9 mouse cellular contexts compared by ENCODE assay signal in genomic region chr5:148819423-148819822, GRCm38 (mm10).
A peak's percentile ranks its signal among the peaks of the same experiment; 100 is the strongest.
DNase-seq lines count a peak whose midpoint lies in the region; ATAC-seq and TF ChIP-seq lines count a peak whose summit lies in the region.
"Had no signal": no experiment of that assay in that cellular context is flagged by ENCODE, and none has a peak within 500 bp of the region (broad histone marks: within the 10 kb centered on the region; RNA-seq: fewer than 3 reads in every experiment).

No protein-coding gene starts in this region.

- no peak for TF ChIP-seq RAD21 in MEL (IDR thresholded peaks at IDR 0.05; ENCODE audit: low read depth, low read length)

- peak in 1 of 2 experiments; percentile 54; a peak in 2 of 4 replicates for TF ChIP-seq POLR2A in MEL (IDR thresholded peaks at IDR 0.05; ENCODE audit: control insufficient read depth in 1 of 2, insufficient read depth in 1 of 2, low read depth in 1 of 2, low read length in 2 of 2, poor library complexity in 1 of 2)
- TF ChIP-seq POLR2A in kidney, adult 2 months (IDR thresholded peaks at IDR 0.05; ENCODE audit: low read depth, low read length) = no peak

- peaks cover 0 to 18% of the 10 kb centered on the region in 2 experiments; a peak in 2 of 4 replicates for H3K36me3 ChIP-seq in MEL (ENCODE audit: control insufficient read depth in 1 of 2, insufficient read depth in 2 of 2, low read length in 2 of 2)
- no peaks in the 10 kb centered on the region for H3K36me3 ChIP-seq in kidney, adult 2 months (ENCODE audit: control insufficient read depth, insufficient read depth, low read length)
- no peaks in the 10 kb centered on the region for H3K36me3 ChIP-seq in liver, postnatal 0 days (replicated peaks; ENCODE audit: insufficient read depth, low read length)
- no peaks in the 10 kb centered on the region for H3K36me3 ChIP-seq in forebrain, embryonic 14.5 days (ENCODE audit: control insufficient read depth, insufficient read depth, low read length)
- H3K36me3 ChIP-seq: hindbrain, embryonic 15.5 days had no signal

- H3K27me3 ChIP-seq in MEL (ENCODE audit: control insufficient read depth in 1 of 2, insufficient read depth in 2 of 2, low read length in 2 of 2) = no peaks in the 10 kb centered on the region
- no peaks in the 10 kb centered on the region for H3K27me3 ChIP-seq in kidney, adult 2 months (replicated peaks; ENCODE audit: control insufficient read depth, insufficient read depth, low read length)
- H3K27me3 ChIP-seq in liver, postnatal 0 days (ENCODE audit: insufficient read depth, low read length) = 0 out of 2 replicates have a peak, but pooled peaks cover 7% of the 10 kb centered on the region
- no peaks in the 10 kb centered on the region for H3K27me3 ChIP-seq in forebrain, embryonic 14.5 days (replicated peaks; ENCODE audit: control insufficient read depth, insufficient read depth, low read length)
- H3K27me3 ChIP-seq: hindbrain, embryonic 15.5 days had no signal

- peak; percentile 77 for ATAC-seq in liver, postnatal 0 days
- ATAC-seq in forebrain, embryonic 14.5 days = no peak

- no peaks in the 10 kb centered on the region for H3K9me3 ChIP-seq in MEL (replicated peaks; ENCODE audit: insufficient read depth, low read length)
- H3K9me3 ChIP-seq in liver, postnatal 0 days (ENCODE audit: low read length) = no peaks in the 10 kb centered on the region
- 0 out of 2 replicates have a peak, but pooled peaks cover 2% of the 10 kb centered on the region for H3K9me3 ChIP-seq in forebrain, embryonic 14.5 days (replicated peaks; ENCODE audit: control insufficient read depth, low read length)
- H3K9me3 ChIP-seq: hindbrain, embryonic 15.5 days had no signal

- peaks cover 10 to 25% of the 10 kb centered on the region in 2 experiments for H3K4me1 ChIP-seq in MEL (ENCODE audit: control insufficient read depth in 1 of 2, insufficient read depth in 2 of 2, low read length in 2 of 2)
- H3K4me1 ChIP-seq in kidney, adult 2 months (ENCODE audit: control insufficient read depth, insufficient read depth, low read length) = 0 out of 2 replicates have a peak, but pooled peaks cover 2% of the 10 kb centered on the region
- peaks cover 12% of the 10 kb centered on the region for H3K4me1 ChIP-seq in liver, postnatal 0 days (ENCODE audit: insufficient read depth)
- peaks cover 10% of the 10 kb centered on the region for H3K4me1 ChIP-seq in forebrain, embryonic 14.5 days (ENCODE audit: control insufficient read depth, insufficient read depth, low read length)

- no peaks in the 10 kb centered on the region for H3K79me2 ChIP-seq in MEL (ENCODE audit: control insufficient read depth, insufficient read depth, low read length, poor library complexity)

- no peak overlapping the region for H3K27ac ChIP-seq in MEL (ENCODE audit: control insufficient read depth, low read depth, low read length)
- no peak overlapping the region for H3K27ac ChIP-seq in kidney, adult 2 months (ENCODE audit: insufficient read depth, low read depth, low read length)
- no peak overlapping the region for H3K27ac ChIP-seq in liver, postnatal 0 days (ENCODE audit: low read depth)
- no peak overlapping the region for H3K27ac ChIP-seq in forebrain, embryonic 14.5 days (ENCODE audit: low read depth, low read length)
- H3K27ac ChIP-seq: hindbrain, embryonic 15.5 days had no signal

- H3K4me2 ChIP-seq in liver, postnatal 0 days (ENCODE audit: low read depth, low read length) = peak overlapping the region; percentile 9; the same call in 1 of the 2 replicates
- no peak overlapping the region for H3K4me2 ChIP-seq in forebrain, embryonic 14.5 days (ENCODE audit: low read length)

- 26% methylated on average over 6 of the region's 6 CpGs for WGBS in kidney, adult 2 months
- WGBS in liver, postnatal 0 days (ENCODE audit: insufficient replicate concordance) = 20% methylated on average over 6 of the region's 6 CpGs
- WGBS in forebrain, embryonic 14.5 days = 38% methylated on average over 6 of the region's 6 CpGs

- no peak; a peak in 3 of 4 replicates for TF ChIP-seq EP300 in MEL (IDR thresholded peaks at IDR 0.05; ENCODE audit: low read depth in 1 of 2, low read length in 2 of 2)
- no peak for TF ChIP-seq EP300 in liver, postnatal 0 days (IDR thresholded peaks at IDR 0.05; ENCODE audit: low read depth)

- H3K4me3 ChIP-seq in MEL (ENCODE audit: control insufficient read depth in 1 of 2, insufficient read depth in 1 of 2, low read depth in 2 of 2, low read length in 2 of 2) = peak overlapping the region; percentile 34 to 38
- H3K4me3 ChIP-seq in kidney, adult 2 months (ENCODE audit: insufficient read depth, low read depth, low read length) = no peak overlapping the region
- no peak overlapping the region for H3K4me3 ChIP-seq in liver, postnatal 0 days (ENCODE audit: low read depth, low read length)
- H3K4me3 ChIP-seq in forebrain, embryonic 14.5 days (ENCODE audit: low read depth, low read length) = no peak overlapping the region
- H3K4me3 ChIP-seq: hindbrain, embryonic 15.5 days had no signal

- no peak for TF ChIP-seq CTCF in MEL (IDR thresholded peaks at IDR 0.05 in 2 of 3, conservative IDR thresholded peaks at IDR 0.05 in 1 of 3; ENCODE audit: control insufficient read depth in 1 of 3, insufficient read depth in 1 of 3, low read depth in 2 of 3, low read length in 3 of 3, poor library complexity in 1 of 3, severe bottlenecking in 1 of 3)
- no peak for TF ChIP-seq CTCF in kidney, adult 2 months (conservative IDR thresholded peaks at IDR 0.05; ENCODE audit: insufficient read depth, insufficient read length, low read depth, low read length)
- no peak for TF ChIP-seq CTCF in liver, postnatal 0 days (IDR thresholded peaks at IDR 0.05; ENCODE audit: low read depth)

- peak overlapping the region; percentile 27 for H3K9ac ChIP-seq in MEL (ENCODE audit: control insufficient read depth, low read depth, low read length, poor library complexity, severe bottlenecking)
- H3K9ac ChIP-seq in liver, postnatal 0 days (replicated peaks) = no peak overlapping the region
- no peak overlapping the region for H3K9ac ChIP-seq in forebrain, embryonic 14.5 days (ENCODE audit: low read length)
- H3K9ac ChIP-seq: hindbrain, embryonic 15.5 days had no signal

- DNase-seq in CD4-positive helper T cell, adult 2 months (ENCODE audit: low read depth, low spot score) = peak; percentile 65
- DNase-seq in MEL (ENCODE audit: low read depth, low spot score) = peak; percentile 95
- DNase-seq in kidney, adult 2 months = peak; percentile 75
- DNase-seq in liver, postnatal 0 days = peak; percentile 70
- DNase-seq in forebrain, embryonic 14.5 days (ENCODE audit: low spot score) = no peak
- DNase-seq in layer of hippocampus, postnatal 14 days (ENCODE audit: low spot score in 2 of 2) = no peak
- no peak for DNase-seq in thymus, postnatal 4 days
- DNase-seq: gastrocnemius, postnatal 10 days had no signal

TF ChIP-seq in MEL, 35 proteins besides CTCF, POLR2A, EP300 and RAD21:
- TF ChIP-seq SIN3A (IDR thresholded peaks at IDR 0.05; ENCODE audit: low read length) = peak; percentile 65
- TF ChIP-seq NRF1 (IDR thresholded peaks at IDR 0.05; ENCODE audit: insufficient read depth, low read depth, low read length, poor library complexity, severe bottlenecking) = no peak
- TF ChIP-seq MXI1 (IDR thresholded peaks at IDR 0.05; ENCODE audit: low read depth, low read length) = peak; percentile 71
- peak; percentile 77 for TF ChIP-seq MYC (IDR thresholded peaks at IDR 0.05; ENCODE audit: low read depth, low read length)
- peak; percentile 74 for TF ChIP-seq ETS1 (IDR thresholded peaks at IDR 0.05; ENCODE audit: low read depth, low read length)
- TF ChIP-seq HCFC1 (IDR thresholded peaks at IDR 0.05; ENCODE audit: low read depth, low read length) = 0 out of 2 replicates have a peak, but pooled peaks have one; percentile 35
- no peak; the same call in 1 of the 2 replicates for TF ChIP-seq NELFE (IDR thresholded peaks at IDR 0.05; ENCODE audit: low read depth, low read length)
- no peak for TF ChIP-seq CHD2 (IDR thresholded peaks at IDR 0.05; ENCODE audit: low read length)
- TF ChIP-seq GABPA (IDR thresholded peaks at IDR 0.05; ENCODE audit: low read depth, low read length) = no peak
- TF ChIP-seq CHD1 (IDR thresholded peaks at IDR 0.05; ENCODE audit: low read depth, low read length) = no peak
- no peak for TF ChIP-seq ZKSCAN1 (IDR thresholded peaks at IDR 0.05; ENCODE audit: low read depth, low read length)
- no peak for TF ChIP-seq ELF1 (IDR thresholded peaks at IDR 0.05; ENCODE audit: low read depth, low read length)
- no peak for TF ChIP-seq BHLHE40 (IDR thresholded peaks at IDR 0.05; ENCODE audit: borderline replicate concordance, low read depth, low read length)
- TF ChIP-seq MAFK (IDR thresholded peaks at IDR 0.05; ENCODE audit: borderline replicate concordance, low read depth, low read length) = no peak
- TF ChIP-seq ZNF384 (IDR thresholded peaks at IDR 0.05; ENCODE audit: low read depth, low read length) = no peak
- no peak for TF ChIP-seq MYB (IDR thresholded peaks at IDR 0.05; ENCODE audit: low read depth, low read length)
- no peak for TF ChIP-seq ZC3H11A (IDR thresholded peaks at IDR 0.05; ENCODE audit: low read depth, low read length)
- peak; percentile 68 for TF ChIP-seq TBP (IDR thresholded peaks at IDR 0.05; ENCODE audit: low read depth, low read length)
- peak; percentile 75 for TF ChIP-seq MAX (IDR thresholded peaks at IDR 0.05; ENCODE audit: low read length)
- no peak for TF ChIP-seq SMC3 (IDR thresholded peaks at IDR 0.05; ENCODE audit: low read depth, low read length)
- TF ChIP-seq RCOR1 (IDR thresholded peaks at IDR 0.05; ENCODE audit: low read depth, low read length) = no peak
- no peak for TF ChIP-seq POLR2AphosphoS5 (IDR thresholded peaks at IDR 0.05; ENCODE audit: borderline replicate concordance, low read depth, low read length)

Comparison
In these comparisons a context has a peak if more than half of its experiments do, and no peak if none do; other contexts are left out.
1. DNase-seq: peak in CD4-positive helper T cell, adult 2 months (single experiment), MEL (single experiment), kidney, adult 2 months (single experiment) and liver, postnatal 0 days (single experiment); none in forebrain, embryonic 14.5 days (single experiment), layer of hippocampus, postnatal 14 days (0 of 2) and thymus, postnatal 4 days (single experiment).
2. H3K4me3 ChIP-seq: peak in MEL (2 of 2); none in kidney, adult 2 months (single experiment), liver, postnatal 0 days (single experiment) and forebrain, embryonic 14.5 days (single experiment).